Mouse (Mus musculus): ENCODE measurements at regions not wholly inside any gene's neighbourhood (a gene's known extent, or its start where the extent isn't known, plus 50 kb on each side); places are given as distances from the start of the nearest gene placed in this dataset.
A peak's percentile ranks its signal among the peaks of the same experiment; 100 is the strongest.

DNA sequence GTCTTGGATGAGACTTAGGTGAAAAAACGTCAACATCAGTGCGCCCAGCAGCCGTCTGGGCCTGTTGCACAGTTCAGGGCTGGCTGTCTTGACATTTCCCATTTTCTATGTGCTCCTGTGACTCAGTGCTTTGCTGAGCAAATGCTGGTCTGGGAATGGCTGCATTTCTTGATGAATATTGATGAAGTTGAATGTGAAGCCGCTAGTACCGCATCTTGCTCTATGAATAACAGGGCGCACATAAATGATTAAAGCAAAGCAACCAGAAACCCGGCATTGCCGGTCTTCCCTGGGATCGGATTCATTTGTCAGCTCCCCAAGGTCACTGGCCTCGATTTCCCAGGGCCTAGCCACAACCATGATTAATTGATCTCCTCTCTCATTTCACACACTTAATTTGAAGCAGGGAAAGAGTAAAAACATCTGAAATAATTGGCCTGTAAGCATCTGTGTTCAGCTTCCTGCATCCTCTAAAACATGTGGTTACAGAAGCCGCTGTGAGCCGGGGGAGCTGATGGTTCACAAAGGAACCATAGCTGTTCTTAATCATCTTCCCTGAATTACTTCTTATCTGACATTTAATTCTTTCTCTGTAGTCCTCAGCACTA is 57.5 kb upstream of the Sgk1 start:
- DNase-seq (ENCODE audit: low spot score), result no peak
- no peak overlapping the region for H3K4me2 ChIP-seq (replicated peaks; ENCODE audit: low read depth, low read length)
- H3K9ac ChIP-seq (ENCODE audit: low read depth, low read length), result no peak overlapping the region
- H3K27ac ChIP-seq (ENCODE audit: low read depth, low read length), result peak overlapping the region; percentile 27; the same call in 1 of the 2 replicates
- peak; percentile 64 for ATAC-seq (ENCODE audit: low FRiP score)
- no peaks in the 10 kb centered on the region for H3K27me3 ChIP-seq (ENCODE audit: control insufficient read depth, insufficient read depth, low read length)
- 47% methylated on average over 12 of the region's 12 CpGs for WGBS
- no peak overlapping the region for H3K4me3 ChIP-seq (ENCODE audit: low read depth, low read length)
- H3K36me3 ChIP-seq (ENCODE audit: control insufficient read depth, insufficient read depth, low read length), result no peaks in the 10 kb centered on the region
- no peaks in the 10 kb centered on the region for H3K9me3 ChIP-seq (ENCODE audit: control insufficient read depth, low read length)
- H3K4me1 ChIP-seq (replicated peaks; ENCODE audit: control insufficient read depth, insufficient read depth, low read length), result peaks cover 6% of the 10 kb centered on the region; the same call in 1 of the 2 replicates

DNA sequence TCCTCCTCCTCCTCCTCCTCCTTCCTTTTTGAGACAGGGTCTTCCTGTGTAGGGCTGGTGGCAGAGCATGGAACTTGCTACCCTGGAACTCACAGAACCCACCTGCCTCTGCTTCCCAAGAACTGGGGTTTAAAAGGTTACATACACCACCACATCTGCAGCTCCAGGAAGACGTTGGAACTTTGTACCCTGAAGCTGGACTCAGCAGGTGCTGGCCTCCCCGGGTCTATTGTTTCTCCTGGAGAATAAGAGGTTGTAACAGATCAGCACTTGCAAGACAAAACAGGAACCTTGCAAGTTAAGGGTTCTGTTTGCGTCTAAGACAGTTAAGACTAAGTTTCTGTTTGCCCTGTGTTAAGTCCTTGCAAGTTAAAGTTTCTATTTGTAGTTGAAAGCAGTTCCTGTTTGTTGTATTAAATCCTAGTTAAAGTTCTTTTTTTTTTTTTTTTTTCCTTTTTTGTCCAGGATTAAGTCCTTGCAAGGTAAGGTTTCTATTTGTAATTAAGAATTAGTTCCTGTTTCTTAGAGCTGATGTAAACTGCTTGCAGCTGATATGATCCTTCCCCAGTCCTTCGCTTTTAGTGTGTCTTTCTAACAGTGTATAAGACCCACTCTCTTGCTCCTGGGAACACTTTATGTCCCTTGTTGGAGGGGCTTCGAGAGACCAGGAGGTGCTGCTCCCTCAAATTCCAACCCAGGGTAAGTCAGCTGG is 55.0 kb upstream of the Sgk1 start:
- no peaks in the 10 kb centered on the region for H3K27me3 ChIP-seq (ENCODE audit: control insufficient read depth, insufficient read depth, low read length)
- no peak overlapping the region for H3K4me2 ChIP-seq (replicated peaks; ENCODE audit: low read depth, low read length)
- no peaks in the 10 kb centered on the region for H3K36me3 ChIP-seq (ENCODE audit: control insufficient read depth, insufficient read depth, low read length)
- WGBS, result 47% methylated on average over 5 of the region's 5 CpGs
- ATAC-seq (ENCODE audit: low FRiP score) (no peak), DNase-seq (ENCODE audit: low spot score) (no peak)
- peaks cover 6% of the 10 kb centered on the region; the same call in 1 of the 2 replicates for H3K4me1 ChIP-seq (replicated peaks; ENCODE audit: control insufficient read depth, insufficient read depth, low read length)
- no peak overlapping the region for H3K4me3 ChIP-seq (ENCODE audit: low read depth, low read length)
- H3K27ac ChIP-seq (ENCODE audit: low read depth, low read length), result no peak overlapping the region
- no peak overlapping the region for H3K9ac ChIP-seq (ENCODE audit: low read depth, low read length)
- H3K9me3 ChIP-seq (ENCODE audit: control insufficient read depth, low read length), result no peaks in the 10 kb centered on the region

DNA sequence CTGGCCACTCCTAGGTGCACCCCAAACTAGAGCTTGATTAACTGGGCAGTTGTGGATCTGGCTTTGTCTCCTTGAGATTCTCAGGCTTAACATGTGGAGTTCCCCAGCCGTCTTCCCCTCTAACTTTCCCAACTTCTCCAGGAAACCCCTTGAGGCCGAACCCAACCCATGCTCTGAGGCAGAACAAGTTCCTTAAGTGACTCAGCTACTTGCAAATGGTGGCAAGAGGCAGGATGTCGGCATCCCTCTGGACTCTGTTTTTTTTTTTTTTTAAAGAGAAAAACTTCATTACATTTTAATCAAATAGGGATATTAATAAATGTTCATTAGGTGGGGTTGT is 54.5 kb upstream of the Sgk1 start:
- H3K4me3 ChIP-seq (ENCODE audit: low read depth, low read length), result no peak overlapping the region
- H3K36me3 ChIP-seq (ENCODE audit: control insufficient read depth, insufficient read depth, low read length), result no peaks in the 10 kb centered on the region
- ATAC-seq (ENCODE audit: low FRiP score), result no peak
- DNase-seq (ENCODE audit: low spot score), result no peak
- 69% methylated on average over 3 of the region's 3 CpGs for WGBS
- no peaks in the 10 kb centered on the region for H3K9me3 ChIP-seq (ENCODE audit: control insufficient read depth, low read length)
- H3K27me3 ChIP-seq (ENCODE audit: control insufficient read depth, insufficient read depth, low read length), result no peaks in the 10 kb centered on the region
- H3K4me2 ChIP-seq (replicated peaks; ENCODE audit: low read depth, low read length), result no peak overlapping the region
- H3K4me1 ChIP-seq (replicated peaks; ENCODE audit: control insufficient read depth, insufficient read depth, low read length), result peaks cover 6% of the 10 kb centered on the region; the same call in 1 of the 2 replicates
- no peak overlapping the region for H3K9ac ChIP-seq (ENCODE audit: low read depth, low read length)
- H3K27ac ChIP-seq (ENCODE audit: low read depth, low read length), result no peak overlapping the region

DNA sequence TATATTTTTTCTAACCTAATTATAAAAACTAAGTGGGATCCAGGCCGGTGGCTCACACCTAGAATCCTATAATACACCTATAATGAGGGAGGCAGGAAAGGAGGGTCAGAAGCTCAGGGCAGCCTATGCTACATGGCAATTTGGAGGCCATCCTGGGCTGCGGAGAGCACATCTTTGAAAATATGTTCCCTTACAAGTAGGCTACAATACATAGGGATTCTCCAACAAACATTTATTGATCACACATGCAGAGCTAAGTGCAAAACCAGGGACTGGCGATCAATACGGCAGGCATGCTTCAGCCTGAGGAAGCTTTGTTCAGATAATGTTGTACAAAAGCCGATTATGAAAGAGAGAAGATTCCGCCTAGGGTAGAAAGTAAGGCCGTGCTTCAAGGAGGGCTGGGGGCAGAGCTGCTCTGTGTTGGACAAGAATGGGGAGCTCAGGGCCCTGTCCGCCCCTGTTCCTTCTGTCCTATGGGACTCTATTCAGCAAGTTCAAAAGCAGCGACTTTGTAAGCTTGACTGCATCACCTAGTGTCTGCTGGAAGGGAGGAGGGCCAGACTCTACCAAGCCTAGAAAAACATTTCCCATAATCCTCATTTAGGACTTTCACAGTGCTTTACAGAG is 53.4 kb upstream of the Sgk1 start:
- WGBS, result 57% methylated on average over 9 of the region's 9 CpGs
- DNase-seq (ENCODE audit: low spot score) (peak; percentile 32), ATAC-seq (ENCODE audit: low FRiP score) (peak; percentile 56; the same call in 1 of the 2 replicates)
- Histone ChIP-seq H3K4me2 (replicated peaks; ENCODE audit: low read depth, low read length) (no peak overlapping the region), H3K4me1 (replicated peaks; ENCODE audit: control insufficient read depth, insufficient read depth, low read length) (peaks cover 6% of the 10 kb centered on the region; the same call in 1 of the 2 replicates), H3K27me3 (ENCODE audit: control insufficient read depth, insufficient read depth, low read length) (no peaks in the 10 kb centered on the region), H3K27ac (ENCODE audit: low read depth, low read length) (no peak overlapping the region), H3K9me3 (ENCODE audit: control insufficient read depth, low read length) (no peaks in the 10 kb centered on the region), H3K4me3 (ENCODE audit: low read depth, low read length) (no peak overlapping the region), H3K9ac (ENCODE audit: low read depth, low read length) (no peak overlapping the region), H3K36me3 (ENCODE audit: control insufficient read depth, insufficient read depth, low read length) (no peaks in the 10 kb centered on the region)

DNA sequence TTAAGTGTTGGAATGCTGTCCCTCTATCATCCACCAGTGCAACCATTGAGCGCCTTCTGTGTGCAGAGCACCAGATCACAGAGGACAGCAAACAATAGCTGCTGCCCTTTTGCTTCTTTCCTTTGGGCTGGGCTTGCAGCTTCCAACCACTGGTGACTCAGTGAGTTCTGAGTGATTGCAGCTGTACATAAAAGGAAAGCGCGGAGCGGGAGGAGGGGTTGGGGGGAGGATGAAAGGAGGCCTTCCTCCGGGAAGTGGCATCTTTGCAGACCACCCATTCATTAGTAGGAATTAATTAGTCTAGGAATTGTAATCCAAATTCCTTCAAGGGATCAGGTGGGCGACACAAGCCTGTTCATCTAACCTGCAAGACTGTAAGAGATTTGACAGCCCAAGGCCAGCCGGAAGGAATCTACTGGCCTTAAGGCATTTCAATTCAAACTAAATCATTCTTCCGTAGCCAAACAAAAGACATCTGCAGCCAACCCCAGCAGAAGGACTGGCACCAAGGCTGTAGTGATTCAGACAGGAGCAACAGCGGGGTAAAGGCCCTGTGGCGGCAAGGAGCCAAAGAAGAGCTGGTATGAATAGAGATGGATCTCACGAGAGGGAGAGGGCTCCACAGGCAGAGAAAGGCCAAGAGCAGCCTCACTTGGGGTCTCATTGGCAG is 52.8 kb upstream of the Sgk1 start:
- WGBS, result 28% methylated on average over 11 of the region's 11 CpGs
- peaks cover 4% of the 10 kb centered on the region; the same call in 1 of the 2 replicates for H3K4me1 ChIP-seq (replicated peaks; ENCODE audit: control insufficient read depth, insufficient read depth, low read length)
- H3K4me3 ChIP-seq (ENCODE audit: low read depth, low read length), result no peak overlapping the region
- ATAC-seq (ENCODE audit: low FRiP score), result peak; percentile 46
- no peaks in the 10 kb centered on the region for H3K27me3 ChIP-seq (ENCODE audit: control insufficient read depth, insufficient read depth, low read length)
- DNase-seq (ENCODE audit: low spot score), result peak; percentile 35
- H3K9me3 ChIP-seq (ENCODE audit: control insufficient read depth, low read length), result no peaks in the 10 kb centered on the region
- 0 out of 2 replicates have a peak overlapping the region, but pooled peaks have one; percentile 17 for H3K27ac ChIP-seq (ENCODE audit: low read depth, low read length)
- no peak overlapping the region for H3K4me2 ChIP-seq (replicated peaks; ENCODE audit: low read depth, low read length)
- H3K9ac ChIP-seq (ENCODE audit: low read depth, low read length), result no peak overlapping the region
- no peaks in the 10 kb centered on the region for H3K36me3 ChIP-seq (ENCODE audit: control insufficient read depth, insufficient read depth, low read length)

DNA sequence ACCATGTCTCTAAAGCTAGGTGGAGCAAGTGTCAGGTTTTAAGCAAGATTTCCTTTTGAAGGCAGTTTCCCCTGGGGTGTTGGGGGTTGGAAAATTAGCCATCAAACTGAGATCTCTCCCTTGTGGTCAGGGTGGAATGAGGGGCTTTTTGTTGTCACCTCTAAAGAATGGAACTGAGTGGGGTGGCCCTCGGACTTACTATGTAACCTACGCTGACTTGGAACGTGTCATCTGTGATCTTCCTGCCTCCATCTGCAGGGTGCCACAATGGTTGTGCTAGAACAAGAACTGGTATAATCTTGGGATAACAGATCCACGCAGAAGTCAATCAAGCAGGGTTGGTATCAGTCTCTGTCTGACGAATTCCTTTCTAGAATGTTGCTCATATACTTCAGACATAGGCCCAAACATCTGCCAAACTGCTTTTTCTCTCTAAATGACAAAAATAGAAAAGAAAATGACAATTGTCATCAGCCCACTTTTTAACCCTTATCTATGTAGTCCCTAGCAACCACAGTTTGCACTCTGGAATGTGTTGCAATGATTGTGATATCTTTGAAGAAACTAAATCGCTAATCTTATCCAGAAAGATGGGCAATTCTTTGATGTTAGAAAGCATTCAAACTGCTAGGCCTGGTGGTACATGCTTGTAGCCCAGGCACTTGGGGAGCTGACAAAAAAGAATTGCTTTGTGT is 50.8 kb upstream of the Sgk1 start:
- ATAC-seq (ENCODE audit: low FRiP score), result no peak
- no peak overlapping the region for H3K4me3 ChIP-seq (ENCODE audit: low read depth, low read length)
- H3K27ac ChIP-seq (ENCODE audit: low read depth, low read length), result no peak overlapping the region
- no peak overlapping the region for H3K4me2 ChIP-seq (replicated peaks; ENCODE audit: low read depth, low read length)
- no peaks in the 10 kb centered on the region for H3K9me3 ChIP-seq (ENCODE audit: control insufficient read depth, low read length)
- H3K27me3 ChIP-seq (ENCODE audit: control insufficient read depth, insufficient read depth, low read length), result no peaks in the 10 kb centered on the region
- DNase-seq (ENCODE audit: low spot score), result no peak
- 81% methylated on average over 6 of the region's 6 CpGs for WGBS
- no peak overlapping the region for H3K9ac ChIP-seq (ENCODE audit: low read depth, low read length)
- H3K36me3 ChIP-seq (ENCODE audit: control insufficient read depth, insufficient read depth, low read length), result no peaks in the 10 kb centered on the region
- H3K4me1 ChIP-seq (replicated peaks; ENCODE audit: control insufficient read depth, insufficient read depth, low read length), result peaks cover 2% of the 10 kb centered on the region; the same call in 1 of the 2 replicates
